In the genomic region with DNA sequence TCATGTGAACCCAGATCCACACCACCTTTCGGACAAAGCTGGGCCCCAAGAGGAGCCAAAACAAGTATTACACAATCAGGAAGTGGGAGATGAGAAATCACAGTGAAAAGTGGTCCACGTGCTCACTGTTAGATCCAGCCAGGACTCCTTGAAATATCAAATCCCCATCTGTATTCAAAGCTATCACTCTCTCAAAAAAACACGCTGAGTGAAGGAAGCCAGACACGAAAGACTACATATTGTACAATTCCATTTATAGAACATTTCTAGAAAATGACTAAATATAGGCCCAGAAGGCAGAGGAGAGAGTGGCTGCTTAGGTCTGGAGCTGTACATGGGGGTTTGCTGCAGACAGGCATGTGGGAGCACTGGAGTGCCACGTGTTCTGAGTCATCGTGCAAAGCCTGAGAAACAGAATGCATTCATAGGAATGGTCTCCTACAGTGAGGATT, we compare ENCODE assay signal across 14 mouse cellular contexts.
DNase-seq lines count a peak whose midpoint lies in the region; ATAC-seq and TF ChIP-seq lines count a peak whose summit lies in the region.
"Had no signal": no experiment of that assay in that cellular context is flagged by ENCODE, and none has a peak within 500 bp of the region (broad histone marks: within the 10 kb centered on the region; RNA-seq: fewer than 3 reads in every experiment).

No protein-coding gene starts in this region.

- ATAC-seq in lung, postnatal 0 days = peak; percentile 82
- ATAC-seq in midbrain, embryonic 11.5 days (ENCODE audit: low FRiP score) = no peak

- H3K27me3 ChIP-seq in lung, postnatal 0 days (replicated peaks; ENCODE audit: insufficient read depth, low read length) = no peaks in the 10 kb centered on the region
- H3K27me3 ChIP-seq in midbrain, embryonic 11.5 days (ENCODE audit: control insufficient read depth, insufficient read depth, low read length) = no peaks in the 10 kb centered on the region
- H3K27me3 ChIP-seq: hindbrain, embryonic 15.5 days had no signal

- no peak overlapping the region for H3K9ac ChIP-seq in lung, postnatal 0 days (replicated peaks; ENCODE audit: low read depth)
- no peak overlapping the region for H3K9ac ChIP-seq in midbrain, embryonic 11.5 days (ENCODE audit: low read length)
- H3K9ac ChIP-seq: hindbrain, embryonic 15.5 days had no signal

- H3K27ac ChIP-seq in lung, postnatal 0 days (ENCODE audit: low read length) = no peak overlapping the region
- H3K27ac ChIP-seq in midbrain, embryonic 11.5 days (ENCODE audit: low read depth, low read length) = no peak overlapping the region
- H3K27ac ChIP-seq: hindbrain, embryonic 15.5 days; macrophage had no signal

- no peaks in the 10 kb centered on the region for H3K36me3 ChIP-seq in lung, postnatal 0 days (ENCODE audit: insufficient read depth, low read length)
- no peaks in the 10 kb centered on the region for H3K36me3 ChIP-seq in midbrain, embryonic 11.5 days (ENCODE audit: control insufficient read depth, insufficient read depth, low read length)
- H3K36me3 ChIP-seq: G1E; hindbrain, embryonic 15.5 days had no signal

- WGBS in lung, postnatal 0 days = 54% methylated on average over 6 of the region's 6 CpGs
- 93% methylated on average over 6 of the region's 6 CpGs for WGBS in midbrain, embryonic 11.5 days

- H3K9me3 ChIP-seq in lung, postnatal 0 days (ENCODE audit: low read length) = no peaks in the 10 kb centered on the region
- H3K9me3 ChIP-seq in midbrain, embryonic 11.5 days (ENCODE audit: control insufficient read depth, low read length) = no peaks in the 10 kb centered on the region
- H3K9me3 ChIP-seq: hindbrain, embryonic 15.5 days had no signal

- H3K4me3 ChIP-seq in lung, postnatal 0 days (ENCODE audit: low read depth, low read length) = no peak overlapping the region
- no peak overlapping the region for H3K4me3 ChIP-seq in midbrain, embryonic 11.5 days (ENCODE audit: low read depth, low read length)
- H3K4me3 ChIP-seq: hindbrain, embryonic 15.5 days had no signal

- DNase-seq in heart, adult 11 months = peak; percentile 93
- no peak for DNase-seq in heart, postnatal 10 days
- DNase-seq in lung, postnatal 0 days (ENCODE audit: low spot score) = peak; percentile 75
- no peak for DNase-seq in lung, postnatal 4 days
- peak; percentile 64 to 67 for DNase-seq in left cerebral cortex, postnatal 36 days (ENCODE audit: low spot score in 2 of 2)
- no peak for DNase-seq in adrenal gland, postnatal 10 days
- no peak for DNase-seq in midbrain, embryonic 11.5 days (ENCODE audit: low spot score, missing footprints)
- DNase-seq in adrenal gland, adult (ENCODE audit: inconsistent age in 2 of 2, low spot score in 1 of 2) = no peak
- DNase-seq: cerebellum, adult 11 months; gastrocnemius, postnatal 14 days; kidney, adult 9 months had no signal

- intact Hi-C loops in heart, postnatal 10 days (cut with DNase I) = no loop called here
- intact Hi-C loops in left cerebral cortex, postnatal 36 days (cut with DNase I) = loop anchor here (10.0 kb wide), 2 partner anchors 141 to 189 kb away; partner anchors contain the start of genes Mcee and Mphosph10

- TF ChIP-seq EP300 in lung, postnatal 0 days (IDR thresholded peaks at IDR 0.05) = peak; percentile 43; the same call in 1 of the 2 replicates

- no peak overlapping the region for H3K4me2 ChIP-seq in lung, postnatal 0 days (replicated peaks; ENCODE audit: low read depth, low read length)
- no peak overlapping the region for H3K4me2 ChIP-seq in midbrain, embryonic 11.5 days
- H3K4me2 ChIP-seq: hindbrain, embryonic 15.5 days had no signal

- no peaks in the 10 kb centered on the region for H3K4me1 ChIP-seq in lung, postnatal 0 days (ENCODE audit: insufficient read depth, low read depth, low read length)
- H3K4me1 ChIP-seq in midbrain, embryonic 11.5 days (ENCODE audit: control insufficient read depth, insufficient read depth, low read length) = peaks cover 4% of the 10 kb centered on the region; the same call in 1 of the 2 replicates

- no peak for TF ChIP-seq CTCF in lung, postnatal 0 days (IDR thresholded peaks at IDR 0.05)

Comparison
In these comparisons a context has a peak if more than half of its experiments do, and no peak if none do; other contexts are left out.
1. DNase-seq: peak in heart, adult 11 months (single experiment), lung, postnatal 0 days (single experiment) and left cerebral cortex, postnatal 36 days (2 of 2); none in heart, postnatal 10 days (0 of 2), lung, postnatal 4 days (0 of 2), adrenal gland, postnatal 10 days (single experiment), midbrain, embryonic 11.5 days (single experiment) and adrenal gland, adult (0 of 2).